Mouse (Mus musculus) C2C12 (cell line): ENCODE results near the gene Ndufs6.

Experiments
- CTCF ChIP-seq: IDR thresholded peaks from one replicate; pipeline ENCODE4 v1.5.1; 2011; ENCODE audit not compliant: control insufficient read depth, insufficient read depth, insufficient read length
- MAX ChIP-seq: IDR thresholded peaks from one replicate; pipeline ENCODE4 v1.6.1; 2011; ENCODE audit warnings: mild to moderate bottlenecking, control low read depth
- MYOD1 ChIP-seq: IDR thresholded peaks from one replicate; pipeline ENCODE4 v1.6.1; 2011; ENCODE audit warnings: low read depth; ENCODE audit not compliant: control insufficient read depth, insufficient read length
- USF1 ChIP-seq: IDR thresholded peaks from one replicate; pipeline ENCODE4 v1.6.1; 2011; ENCODE audit warnings: low read depth, mild to moderate bottlenecking, control low read depth, moderate library complexity

GRCm38 (mm10) chr13:73345102-73345890, 17.0 kb upstream of the Ndufs6 start:
- no peak for TF ChIP-seq CTCF
- TF ChIP-seq MAX, result no peak
- no peak for TF ChIP-seq USF1
- TF ChIP-seq MYOD1, result no peak
